Mouse (Mus musculus) G1E (cell line): ENCODE results near the gene Ywhah.

Source experiments
- CTCF ChIP-seq: IDR thresholded peaks from 2 replicates; pipeline ENCODE4 v1.5.1; 2012; ENCODE audit warnings: low read depth, low read length, inconsistent platforms, mixed read lengths
- GATA1 ChIP-seq: IDR thresholded peaks from 2 replicates; pipeline ENCODE4 v1.6.1; 2012; ENCODE audit warnings: borderline replicate concordance, low read length, inconsistent platforms, mixed read lengths
- GATA2 ChIP-seq: IDR thresholded peaks from 2 replicates; pipeline ENCODE4 v1.6.1; 2012; ENCODE audit warnings: low read depth, low read length, inconsistent platforms, borderline replicate concordance

DNA sequence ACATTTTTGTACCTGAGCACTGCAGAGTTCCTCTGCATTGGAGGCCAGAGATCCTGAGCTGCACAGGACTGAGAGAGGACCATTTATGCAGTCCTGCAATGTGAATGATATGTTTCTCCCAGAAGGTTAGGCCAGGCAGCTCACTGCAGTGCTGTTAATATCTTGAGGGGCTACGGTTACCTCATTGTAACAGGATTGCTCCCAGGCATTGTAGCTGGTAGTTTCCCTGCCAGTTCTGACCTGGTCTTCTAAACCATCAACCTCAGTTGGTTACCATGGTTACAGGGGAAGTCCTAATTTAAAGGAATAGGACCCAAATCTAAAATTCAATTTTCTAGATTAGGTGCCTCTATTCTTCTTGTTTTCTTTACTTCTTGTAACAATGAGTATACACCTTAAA, 33.2 kb upstream of the Ywhah start:
- TF ChIP-seq CTCF (no peak), GATA1 (no peak), GATA2 (no peak)
